Mouse (Mus musculus): Measurements from ENCODE around the gene Dlx2. TPM values are rescaled to one million over a fixed set of nuclear protein-coding genes. Genes with fewer than 3 reads are reported as not detected.

Gene Dlx2
- polyA plus RNA-seq, 1 experiment from 2014 or later = 0.04 TPM

DNA sequence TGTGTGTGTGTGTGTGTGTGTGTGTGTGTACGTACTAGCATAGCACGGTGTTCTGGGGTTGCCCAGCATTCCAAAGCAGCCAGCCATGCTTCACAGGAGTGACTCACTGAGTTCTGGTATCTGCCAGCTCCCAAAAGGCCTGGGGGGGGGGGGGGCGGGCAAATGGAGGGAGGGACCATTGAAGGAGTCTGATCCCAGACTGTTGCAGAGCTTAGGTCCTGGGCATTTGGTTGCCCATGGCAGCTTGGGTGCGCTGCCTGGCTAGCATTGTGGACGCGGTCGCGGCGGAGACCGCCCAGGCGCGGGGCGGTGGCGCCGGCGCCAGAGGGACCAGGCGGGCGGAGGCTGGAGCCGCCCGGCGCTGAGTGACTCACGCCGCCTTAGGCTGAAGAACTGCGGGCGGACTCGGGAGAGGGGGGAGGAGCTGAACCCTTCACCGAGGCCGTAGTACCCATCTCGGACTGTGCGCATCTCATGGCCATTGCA lies 3.7 kb downstream of the Dlx2 start:
- Histone ChIP-seq H3K9ac (ENCODE audit: low read depth, low read length) (no peak overlapping the region), H3K4me2 (ENCODE audit: low read depth, low read length) (no peak overlapping the region), H3K4me1 (ENCODE audit: control insufficient read depth, low read depth, low read length) (peaks cover 19% of the 10 kb centered on the region), H3K36me3 (ENCODE audit: control insufficient read depth, insufficient read depth) (no peaks in the 10 kb centered on the region), H3K4me3 (ENCODE audit: low read depth, low read length) (peak overlapping the region; percentile 17; the same call in 1 of the 2 replicates), H3K27me3 (ENCODE audit: control insufficient read depth, insufficient read depth, low read depth, low read length) (peaks cover 96% of the 10 kb centered on the region), H3K27ac (ENCODE audit: low read length) (no peak overlapping the region), H3K9me3 (replicated peaks; ENCODE audit: control insufficient read depth, low read length) (no peaks in the 10 kb centered on the region)
- under 1% methylated on average over 29 of the region's 30 CpGs for WGBS (ENCODE audit: insufficient replicate concordance)
- ATAC-seq (ENCODE audit: low read depth) = no peak

DNA sequence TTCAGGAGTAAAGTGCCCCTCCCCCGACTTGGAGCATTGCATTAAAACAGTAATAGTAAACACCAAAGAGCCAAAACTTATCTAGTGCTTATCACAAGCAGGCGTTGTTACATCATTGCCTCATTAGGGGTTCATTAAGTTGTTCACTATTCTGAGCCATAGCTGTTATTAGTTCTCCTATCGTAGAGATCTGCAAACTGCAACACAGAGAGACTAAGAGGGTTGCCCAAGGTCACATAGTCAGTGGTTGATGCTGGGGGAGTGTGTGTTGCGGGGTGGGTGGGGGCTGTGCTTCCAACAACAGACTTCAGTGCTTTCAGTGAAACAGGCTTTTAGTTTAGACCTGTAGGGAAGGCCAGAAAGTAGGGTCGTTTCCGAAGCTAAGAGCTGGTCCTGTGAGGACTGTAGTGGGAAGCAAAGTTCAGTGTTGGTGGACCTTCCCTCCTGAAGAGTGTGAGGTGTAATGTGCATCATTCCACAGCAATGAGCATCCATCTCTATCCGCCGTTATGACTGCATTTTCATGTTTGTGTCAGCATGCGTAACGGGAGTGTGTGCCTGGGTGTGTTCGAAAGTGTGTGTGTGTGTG lies 4.2 kb downstream of the Dlx2 start:
- Histone ChIP-seq H3K27me3 (ENCODE audit: control insufficient read depth, insufficient read depth, low read depth, low read length) (peaks cover 100% of the 10 kb centered on the region), H3K9me3 (replicated peaks; ENCODE audit: control insufficient read depth, low read length) (no peaks in the 10 kb centered on the region), H3K9ac (ENCODE audit: low read depth, low read length) (no peak overlapping the region), H3K27ac (ENCODE audit: low read length) (no peak overlapping the region), H3K36me3 (ENCODE audit: control insufficient read depth, insufficient read depth) (no peaks in the 10 kb centered on the region), H3K4me2 (ENCODE audit: low read depth, low read length) (no peak overlapping the region), H3K4me3 (ENCODE audit: low read depth, low read length) (no peak overlapping the region), H3K4me1 (ENCODE audit: control insufficient read depth, low read depth, low read length) (peaks cover 19% of the 10 kb centered on the region)
- WGBS (ENCODE audit: insufficient replicate concordance) = 7% methylated on average over 11 of the region's 11 CpGs
- ATAC-seq (ENCODE audit: low read depth) = no peak

DNA sequence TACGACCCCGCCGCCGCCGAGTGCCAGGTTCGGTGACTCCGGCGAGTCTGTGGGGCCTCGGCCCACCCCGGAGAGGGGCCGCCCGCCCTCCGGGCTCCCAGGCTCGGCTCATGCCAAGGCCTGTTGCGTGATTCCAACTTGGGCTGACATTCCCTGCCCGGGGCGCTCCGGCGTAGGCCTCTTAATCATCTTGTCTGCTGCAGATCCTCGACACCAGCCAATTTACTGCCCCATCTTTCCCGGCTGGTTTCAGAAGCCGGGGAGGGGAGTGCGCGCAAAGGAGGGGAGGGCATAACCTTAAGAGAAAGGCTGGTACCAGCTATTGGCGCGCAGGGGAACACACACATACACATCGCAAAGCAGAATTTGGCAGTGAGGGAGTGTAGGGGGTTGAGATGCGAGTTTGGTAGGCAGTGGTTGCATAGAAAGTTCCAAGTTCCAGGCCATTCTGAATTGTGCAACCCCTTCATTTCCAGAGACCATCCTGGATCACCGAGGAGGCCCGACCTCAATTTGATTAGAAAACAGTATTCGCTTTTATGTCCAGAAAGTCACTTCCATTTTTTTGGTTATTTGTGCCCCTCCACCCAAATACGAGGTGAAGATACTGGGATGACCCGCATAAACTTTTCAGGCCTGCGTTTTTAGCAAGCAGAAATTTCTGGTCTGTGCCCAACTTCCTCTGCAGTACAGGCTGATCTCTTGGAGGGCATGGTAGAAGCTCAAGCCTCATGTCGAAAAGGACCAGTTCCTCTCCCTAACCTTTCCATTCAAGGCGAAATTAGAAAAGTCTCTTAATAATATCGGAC lies 4.9 kb downstream of the Dlx2 start:
- no peaks in the 10 kb centered on the region for H3K36me3 ChIP-seq (ENCODE audit: control insufficient read depth, insufficient read depth)
- no peak for ATAC-seq (ENCODE audit: low read depth)
- peaks cover 16% of the 10 kb centered on the region for H3K4me1 ChIP-seq (ENCODE audit: control insufficient read depth, low read depth, low read length)
- H3K4me2 ChIP-seq (ENCODE audit: low read depth, low read length) = no peak overlapping the region
- H3K9me3 ChIP-seq (replicated peaks; ENCODE audit: control insufficient read depth, low read length) = no peaks in the 10 kb centered on the region
- 3% methylated on average over 32 of the region's 37 CpGs for WGBS (ENCODE audit: insufficient replicate concordance)
- H3K27me3 ChIP-seq (ENCODE audit: control insufficient read depth, insufficient read depth, low read depth, low read length) = peaks cover 100% of the 10 kb centered on the region
- H3K27ac ChIP-seq (ENCODE audit: low read length) = no peak overlapping the region
- no peak overlapping the region for H3K4me3 ChIP-seq (ENCODE audit: low read depth, low read length)
- no peak overlapping the region for H3K9ac ChIP-seq (ENCODE audit: low read depth, low read length)

DNA sequence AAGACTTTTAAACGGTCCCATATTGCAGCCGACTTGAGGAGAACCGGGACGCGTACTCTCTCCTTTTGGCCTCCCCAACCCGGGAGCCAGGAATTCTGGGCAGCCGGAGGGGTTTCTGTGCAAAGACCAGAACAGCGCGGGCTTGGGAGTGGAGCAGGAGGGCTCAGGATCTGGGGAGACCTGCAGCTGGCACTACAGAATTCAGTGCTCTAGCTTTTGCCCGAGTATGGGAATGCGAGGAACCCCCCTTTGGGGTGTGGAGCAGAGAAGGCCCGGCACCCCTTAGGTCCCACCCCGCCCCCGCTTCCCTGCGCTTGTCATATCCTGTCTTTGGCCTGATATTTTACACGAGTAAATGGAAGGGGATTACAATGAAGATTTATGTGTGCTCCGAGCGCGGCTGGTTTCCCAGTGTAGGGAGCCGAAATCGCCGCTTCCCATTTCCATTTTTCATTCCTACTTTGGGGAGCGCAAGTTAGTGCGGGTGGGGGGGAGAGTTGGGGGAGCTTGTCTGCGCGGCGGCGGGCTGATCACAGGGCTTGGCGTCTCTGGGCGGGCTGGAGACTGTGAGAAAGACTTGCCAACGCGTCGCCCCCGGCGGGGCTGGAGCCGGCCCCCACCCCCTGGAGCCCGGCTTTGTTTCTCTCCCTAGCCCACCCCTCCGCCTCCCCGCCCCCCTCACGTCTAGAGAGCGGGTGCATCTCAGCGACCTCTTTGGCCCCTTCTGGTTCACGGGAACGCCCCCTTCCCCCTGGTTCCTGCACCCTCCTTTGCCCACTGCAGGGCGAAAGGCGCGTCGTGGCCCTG lies 5.7 kb downstream of the Dlx2 start:
- H3K36me3 ChIP-seq (ENCODE audit: control insufficient read depth, insufficient read depth) = no peaks in the 10 kb centered on the region
- H3K9ac ChIP-seq (ENCODE audit: low read depth, low read length) = no peak overlapping the region
- peaks cover 9% of the 10 kb centered on the region for H3K4me1 ChIP-seq (ENCODE audit: control insufficient read depth, low read depth, low read length)
- no peak overlapping the region for H3K4me2 ChIP-seq (ENCODE audit: low read depth, low read length)
- 2% methylated on average over 48 of the region's 48 CpGs for WGBS (ENCODE audit: insufficient replicate concordance)
- no peaks in the 10 kb centered on the region for H3K9me3 ChIP-seq (replicated peaks; ENCODE audit: control insufficient read depth, low read length)
- H3K27me3 ChIP-seq (ENCODE audit: control insufficient read depth, insufficient read depth, low read depth, low read length) = peaks cover 100% of the 10 kb centered on the region
- no peak overlapping the region for H3K27ac ChIP-seq (ENCODE audit: low read length)
- no peak for ATAC-seq (ENCODE audit: low read depth)
- no peak overlapping the region; the same call in 1 of the 2 replicates for H3K4me3 ChIP-seq (ENCODE audit: low read depth, low read length)

DNA sequence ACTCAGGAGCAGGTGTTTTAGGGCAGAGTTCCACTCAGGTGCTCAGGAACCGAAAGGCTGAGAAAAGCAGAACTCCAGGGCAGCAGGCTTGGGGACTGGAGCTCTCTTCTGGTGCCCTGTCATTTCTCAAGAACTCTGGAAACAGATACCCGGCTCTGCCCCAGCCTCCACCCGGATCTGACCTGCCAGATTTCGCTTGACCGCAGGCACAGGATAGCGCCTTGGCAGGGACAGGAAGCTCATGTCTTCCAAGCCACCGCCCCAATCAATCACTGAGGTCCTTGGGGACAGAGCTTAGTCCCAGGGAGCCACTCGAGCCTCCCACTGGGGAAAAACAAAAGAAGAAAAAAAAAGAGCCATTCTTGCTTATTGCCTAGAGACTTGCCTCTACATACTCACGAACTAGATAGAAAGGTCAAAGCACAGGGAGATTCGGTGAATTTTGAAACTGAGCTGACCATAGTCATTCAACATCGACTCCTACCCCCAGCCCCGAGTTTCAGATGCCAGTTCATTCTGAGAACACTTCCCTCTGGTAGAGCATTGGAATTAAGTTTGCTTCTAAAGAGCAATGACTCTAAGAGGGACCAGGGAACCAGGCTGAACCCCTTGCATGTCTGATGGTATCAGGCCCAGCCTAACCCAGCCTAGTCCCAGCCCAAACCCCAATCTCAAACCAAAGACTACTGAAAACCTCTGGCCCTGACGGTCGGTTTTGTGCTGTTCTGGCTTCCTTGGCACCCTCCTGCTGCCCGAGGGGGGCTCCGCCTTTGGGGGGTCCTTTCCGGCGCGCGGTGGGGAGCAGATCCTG lies 12.1 kb downstream of the Dlx2 start:
- no peak for ATAC-seq (ENCODE audit: low read depth)
- Histone ChIP-seq H3K36me3 (ENCODE audit: control insufficient read depth, insufficient read depth) (no peaks in the 10 kb centered on the region), H3K4me1 (ENCODE audit: control insufficient read depth, low read depth, low read length) (peaks cover 6% of the 10 kb centered on the region), H3K4me3 (ENCODE audit: low read depth, low read length) (no peak overlapping the region), H3K27ac (ENCODE audit: low read length) (no peak overlapping the region), H3K27me3 (ENCODE audit: control insufficient read depth, insufficient read depth, low read depth, low read length) (peaks cover 97% of the 10 kb centered on the region), H3K9me3 (replicated peaks; ENCODE audit: control insufficient read depth, low read length) (no peaks in the 10 kb centered on the region), H3K4me2 (ENCODE audit: low read depth, low read length) (no peak overlapping the region), H3K9ac (ENCODE audit: low read depth, low read length) (no peak overlapping the region)
- WGBS (ENCODE audit: insufficient replicate concordance) = 1% methylated on average over 20 of the region's 20 CpGs

DNA sequence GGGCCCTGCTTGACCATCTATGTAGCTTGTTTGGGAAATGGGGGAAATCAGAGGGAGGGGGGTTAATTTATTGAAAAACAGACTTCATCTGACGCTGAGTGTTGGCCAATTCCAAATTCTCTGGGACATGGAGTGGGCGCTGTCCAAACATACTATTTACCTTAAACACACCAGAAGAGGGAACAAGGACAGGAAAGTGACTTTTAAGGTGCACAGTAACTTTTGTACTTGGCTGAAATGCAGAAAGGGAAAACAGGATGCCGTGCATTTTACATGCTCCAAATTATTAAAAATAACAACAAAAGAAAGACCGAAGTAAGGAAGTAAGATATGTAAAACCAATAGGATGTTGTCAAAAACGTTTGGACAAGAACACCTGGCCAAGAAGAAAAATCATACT lies 13.5 kb downstream of the Dlx2 start:
- no peak overlapping the region for H3K27ac ChIP-seq (ENCODE audit: low read length)
- no peak for ATAC-seq (ENCODE audit: low read depth)
- no peaks in the 10 kb centered on the region for H3K36me3 ChIP-seq (ENCODE audit: control insufficient read depth, insufficient read depth)
- peaks cover 14% of the 10 kb centered on the region for H3K4me1 ChIP-seq (ENCODE audit: control insufficient read depth, low read depth, low read length)
- H3K4me2 ChIP-seq (ENCODE audit: low read depth, low read length) = no peak overlapping the region
- no peaks in the 10 kb centered on the region for H3K9me3 ChIP-seq (replicated peaks; ENCODE audit: control insufficient read depth, low read length)
- no peak overlapping the region for H3K4me3 ChIP-seq (ENCODE audit: low read depth, low read length)
- no peak overlapping the region for H3K9ac ChIP-seq (ENCODE audit: low read depth, low read length)
- WGBS (ENCODE audit: insufficient replicate concordance) = 7% methylated on average over 5 of the region's 5 CpGs
- H3K27me3 ChIP-seq (ENCODE audit: control insufficient read depth, insufficient read depth, low read depth, low read length) = peaks cover 97% of the 10 kb centered on the region

DNA sequence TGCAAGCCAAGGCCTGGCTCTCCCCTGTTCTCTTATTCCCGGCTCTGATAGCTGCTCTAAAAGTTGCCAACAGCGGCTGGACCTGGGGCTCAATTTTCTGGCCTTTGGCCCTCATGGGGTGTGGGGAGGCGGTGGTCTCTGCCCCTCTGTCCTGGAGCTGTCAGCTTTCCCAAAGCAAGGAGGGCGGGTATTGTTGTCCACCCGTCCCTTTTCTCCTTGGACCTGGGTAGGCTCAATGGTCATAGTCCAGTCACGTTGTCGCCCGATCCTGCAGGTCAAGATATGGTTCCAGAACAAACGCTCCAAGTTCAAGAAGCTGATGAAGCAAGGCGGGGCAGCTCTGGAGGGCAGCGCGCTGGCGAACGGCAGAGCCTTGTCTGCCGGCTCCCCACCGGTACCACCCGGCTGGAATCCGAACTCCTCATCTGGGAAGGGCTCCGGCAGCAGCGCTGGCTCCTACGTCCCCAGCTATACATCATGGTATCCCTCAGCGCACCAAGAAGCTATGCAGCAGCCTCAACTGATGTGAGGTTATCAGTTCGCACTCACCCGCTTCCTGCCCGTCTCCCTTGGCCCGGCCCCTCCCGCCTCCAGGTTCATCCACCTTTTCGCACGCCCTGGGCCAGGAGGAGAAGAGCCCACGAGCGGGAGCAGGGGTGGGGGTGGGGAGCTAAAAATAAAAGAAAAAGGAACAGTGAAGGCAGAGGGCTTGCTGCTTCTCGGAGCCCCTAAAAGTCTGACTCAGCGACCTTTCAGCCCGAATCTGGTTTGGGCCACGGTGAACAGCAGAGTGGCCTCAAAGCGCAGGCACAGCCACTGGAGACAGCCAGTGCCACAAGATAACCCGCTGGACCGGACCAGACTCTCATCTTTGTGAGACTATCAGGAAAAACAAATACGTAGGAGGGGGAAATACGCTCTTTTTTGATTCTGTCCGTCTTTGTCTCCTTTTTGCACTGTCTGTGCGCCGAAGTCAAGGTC lies 14.3 kb downstream of the Dlx2 start:
- no peak for ATAC-seq (ENCODE audit: low read depth)
- Histone ChIP-seq H3K9me3 (replicated peaks; ENCODE audit: control insufficient read depth, low read length) (no peaks in the 10 kb centered on the region), H3K4me1 (ENCODE audit: control insufficient read depth, low read depth, low read length) (peaks cover 14% of the 10 kb centered on the region), H3K4me2 (ENCODE audit: low read depth, low read length) (no peak overlapping the region), H3K27ac (ENCODE audit: low read length) (no peak overlapping the region), H3K36me3 (ENCODE audit: control insufficient read depth, insufficient read depth) (no peaks in the 10 kb centered on the region), H3K27me3 (ENCODE audit: control insufficient read depth, insufficient read depth, low read depth, low read length) (peaks cover 97% of the 10 kb centered on the region), H3K4me3 (ENCODE audit: low read depth, low read length) (no peak overlapping the region), H3K9ac (ENCODE audit: low read depth, low read length) (no peak overlapping the region)
- WGBS (ENCODE audit: insufficient replicate concordance) = 1% methylated on average over 43 of the region's 43 CpGs
